Mouse (Mus musculus): ENCODE data around the gene Cd248. TPM values are rescaled to one million over a fixed set of nuclear protein-coding genes. Genes with fewer than 3 reads are reported as not detected.

The Cd248 gene
- 4.1 and 7.1 TPM in 2 replicates for polyA plus RNA-seq (2015; fragmentation: Nextera tagmentation; extraction: Ambion mirVana)

DNA sequence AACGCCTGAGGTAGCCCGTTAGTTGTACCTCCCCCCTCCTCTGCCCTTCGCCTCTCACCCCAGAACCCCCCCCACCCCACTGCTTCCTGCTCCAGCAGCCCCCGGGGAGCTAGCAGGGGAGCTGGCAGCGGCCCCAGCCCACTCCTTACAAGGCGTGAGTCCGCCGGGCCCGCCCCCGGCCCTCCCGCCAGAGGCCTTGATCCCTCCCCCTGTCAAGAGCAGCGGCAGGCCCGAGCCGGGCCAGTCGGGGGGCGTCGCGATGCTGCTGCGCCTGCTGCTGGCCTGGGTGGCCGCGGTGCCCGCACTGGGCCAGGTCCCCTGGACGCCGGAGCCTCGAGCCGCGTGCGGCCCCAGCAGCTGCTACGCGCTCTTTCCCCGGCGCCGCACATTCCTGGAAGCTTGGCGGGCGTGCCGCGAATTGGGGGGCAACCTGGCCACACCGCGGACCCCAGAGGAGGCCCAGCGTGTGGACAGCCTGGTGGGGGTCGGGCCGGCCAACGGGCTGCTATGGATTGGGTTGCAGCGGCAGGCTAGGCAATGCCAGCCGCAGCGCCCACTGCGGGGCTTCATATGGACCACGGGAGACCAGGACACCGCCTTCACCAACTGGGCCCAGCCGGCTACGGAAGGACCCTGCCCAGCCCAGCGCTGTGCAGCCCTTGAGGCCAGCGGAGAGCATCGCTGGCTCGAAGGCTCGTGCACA is at the start of gene Cd248:
TSS of gene Cd248 (plus strand) at position 212 of the 703 bp plus-strand sequence.
- DNase-seq (ENCODE audit: low spot score) = no peak

DNA sequence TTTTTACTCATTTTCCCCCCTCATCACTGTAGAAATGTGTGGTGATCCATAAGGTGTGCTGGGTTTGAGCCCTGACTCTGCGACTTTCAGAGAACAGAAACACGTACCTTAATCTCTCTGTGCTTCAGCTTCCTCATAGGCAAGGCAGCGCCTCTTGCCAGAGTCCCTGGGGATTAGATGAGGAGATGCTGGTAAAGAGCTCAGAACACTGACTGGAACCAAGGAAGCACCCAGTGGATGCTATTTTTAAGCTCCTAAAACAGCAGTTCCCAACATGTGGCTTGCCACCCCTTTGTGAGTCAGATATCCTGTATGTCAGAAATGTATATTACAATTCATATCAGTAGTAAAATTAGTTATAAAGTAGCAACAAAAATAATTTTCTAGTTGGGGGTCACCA is 49.7 kb upstream of the Cd248 start:
- DNase-seq (ENCODE audit: low spot score) = no peak

DNA sequence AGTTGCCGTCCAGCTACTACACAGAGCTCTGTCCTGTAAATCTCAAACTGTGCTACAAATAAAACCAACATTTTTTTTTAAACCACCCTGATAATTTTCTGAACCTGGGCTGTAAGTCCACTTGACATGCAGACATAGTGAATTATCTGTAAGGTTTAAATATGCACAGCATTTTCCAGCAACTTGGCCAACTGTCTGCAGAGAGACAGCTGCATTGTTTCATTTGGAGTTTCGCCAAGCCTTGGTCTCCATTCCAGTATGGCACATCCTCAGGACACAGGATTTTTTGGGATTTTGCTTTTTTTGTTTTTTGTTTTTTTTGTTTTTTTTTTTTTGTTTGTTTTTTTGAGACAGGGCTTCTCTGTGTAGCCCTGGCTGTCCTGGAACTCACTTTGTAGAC is 46.5 kb upstream of the Cd248 start:
- DNase-seq (ENCODE audit: low spot score) = no peak

DNA sequence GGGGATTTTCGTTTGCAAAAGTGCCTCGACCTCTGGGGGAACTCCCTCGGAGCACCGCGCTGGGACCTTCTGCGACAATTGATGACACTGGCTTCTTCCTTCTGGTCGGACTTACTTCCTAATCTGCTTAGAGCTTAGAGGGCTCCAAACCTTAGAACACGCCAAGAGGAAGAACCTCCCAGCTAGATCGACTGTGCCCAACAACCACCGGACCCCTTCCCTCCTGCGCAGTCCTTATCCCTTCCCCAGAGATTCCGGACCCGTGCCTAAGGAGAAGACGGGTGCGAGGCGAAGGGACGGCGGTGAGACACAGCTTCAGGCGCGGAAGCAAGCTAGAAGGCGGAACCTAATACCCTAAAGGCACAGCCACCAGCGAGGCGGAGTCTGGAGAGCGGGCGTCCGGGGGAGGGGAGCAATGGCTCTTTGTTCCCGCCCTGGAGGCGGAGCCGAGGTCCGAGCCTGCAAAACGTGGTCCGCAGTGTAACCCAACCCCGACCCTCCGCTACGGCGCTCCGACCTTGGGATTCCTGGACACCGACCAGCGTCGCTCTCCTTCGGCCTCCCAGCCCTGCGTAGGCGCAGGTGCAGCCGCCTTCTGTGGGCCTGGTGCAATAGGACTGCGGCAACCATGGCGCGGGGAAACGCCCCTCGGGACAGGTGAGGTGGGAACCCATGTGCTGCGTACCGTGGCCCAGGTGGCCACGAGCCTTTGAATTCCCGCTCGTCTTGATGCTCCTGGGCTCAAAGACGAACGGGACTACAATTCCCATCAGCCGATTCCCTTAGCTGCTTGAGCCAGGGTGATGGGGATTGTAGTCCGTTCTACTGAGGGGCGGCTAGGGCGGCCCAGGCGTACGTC is 44.0 kb upstream of the Cd248 start, which contains the start of gene Slc29a2:
TSS of gene Slc29a2 (plus strand) at position 240 of the 859 bp plus-strand sequence.
- DNase-seq (ENCODE audit: low spot score) = peak; percentile 78

DNA sequence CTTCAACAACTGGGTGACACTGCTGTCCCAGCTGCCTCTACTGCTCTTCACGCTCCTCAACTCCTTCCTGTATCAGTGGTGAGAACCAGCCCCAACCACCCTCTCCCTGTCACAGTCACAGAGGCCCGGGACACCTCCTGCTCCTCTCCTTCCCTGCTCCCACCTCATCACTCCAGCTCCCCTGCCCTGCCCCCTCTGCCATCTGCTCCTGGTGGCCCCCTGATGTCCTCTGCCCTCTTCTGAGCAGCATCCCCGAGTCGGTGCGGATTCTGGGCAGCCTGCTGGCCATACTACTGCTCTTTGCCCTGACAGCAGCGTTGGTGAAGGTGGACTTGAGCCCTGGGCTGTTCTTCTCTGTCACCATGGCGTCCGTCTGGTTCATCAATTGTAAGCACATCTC is 41.8 kb upstream of the Cd248 start:
- DNase-seq (ENCODE audit: low spot score) = no peak

DNA sequence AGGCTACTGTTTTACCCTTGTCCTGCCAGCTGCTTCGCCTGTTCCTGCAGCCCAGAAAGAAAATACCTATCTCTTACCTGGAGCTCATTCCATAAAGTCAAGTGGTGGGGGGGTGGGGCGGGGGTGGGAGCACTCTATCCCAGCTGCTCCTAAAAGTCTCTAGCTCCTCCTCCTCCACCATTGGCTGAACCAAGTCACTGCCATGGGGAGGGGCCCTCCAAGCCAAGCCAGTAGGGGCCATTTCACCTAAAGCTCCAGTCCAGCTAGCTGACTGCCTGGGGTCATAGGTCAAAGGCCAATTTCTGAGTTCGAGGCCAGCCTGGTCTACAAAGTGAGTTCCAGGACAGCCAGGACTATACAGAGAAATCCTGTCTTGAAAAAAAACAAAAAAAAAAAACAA is 35.2 kb upstream of the Cd248 start:
- DNase-seq (ENCODE audit: low spot score) = no peak

DNA sequence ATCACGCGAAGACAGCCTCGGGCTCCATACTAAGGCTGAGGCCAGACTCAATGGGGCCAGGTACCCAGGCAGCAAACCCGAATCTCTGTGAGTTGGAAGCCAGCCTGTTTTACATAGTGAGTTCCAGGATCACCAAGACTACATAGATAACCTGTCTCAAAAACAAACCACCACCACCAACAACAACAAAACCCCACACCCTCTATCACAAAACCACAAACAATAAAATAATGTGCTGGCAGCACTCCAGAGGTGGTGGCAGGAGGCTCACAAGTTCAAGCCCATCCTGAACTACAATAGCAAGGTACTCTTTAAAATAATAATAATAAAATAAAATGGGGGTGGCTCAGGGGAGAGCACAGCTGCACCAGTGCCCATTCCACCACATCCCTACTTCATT is 31.3 kb upstream of the Cd248 start:
- no peak for DNase-seq (ENCODE audit: low spot score)

DNA sequence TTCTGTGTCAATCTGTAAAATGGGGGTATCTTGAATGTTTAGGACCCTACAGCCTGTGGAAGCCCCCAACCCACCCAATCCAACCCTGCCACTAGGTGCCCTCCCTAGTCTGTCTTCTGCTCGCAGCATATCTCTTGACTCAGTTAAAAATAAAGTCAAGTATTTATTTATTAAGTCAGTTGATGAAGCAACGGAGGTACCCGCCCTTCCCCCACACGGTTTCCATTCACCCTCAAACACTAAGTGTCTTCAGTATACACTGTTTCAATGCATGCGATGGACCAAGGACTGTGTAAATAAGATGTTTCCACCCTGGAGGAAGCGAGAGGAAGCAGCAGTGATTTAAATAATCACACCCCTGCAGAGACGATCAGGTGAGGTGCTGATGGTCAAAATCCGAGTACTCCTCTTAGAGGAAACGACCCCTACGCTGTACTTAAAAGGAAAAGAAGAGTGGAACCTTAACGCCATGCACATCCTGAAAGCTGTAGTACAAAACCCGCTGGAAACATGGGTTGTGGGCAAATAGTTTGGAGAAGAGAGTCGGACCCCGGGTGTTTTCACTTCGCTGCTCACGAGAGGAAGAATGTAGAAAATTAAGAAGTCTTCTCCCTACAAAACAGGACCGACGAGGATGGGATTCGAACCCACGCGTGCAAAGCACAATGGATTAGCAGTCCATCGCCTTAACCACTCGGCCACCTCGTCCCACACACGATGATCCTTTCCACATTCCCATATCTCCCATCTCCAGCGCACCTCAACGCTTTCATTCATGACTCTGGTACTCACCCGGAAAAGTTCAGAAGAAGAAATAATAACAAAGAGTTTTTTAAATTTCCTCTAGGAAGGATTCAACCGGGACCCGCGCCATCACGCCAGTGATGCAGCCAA is 30.0 kb upstream of the Cd248 start:
- peak; percentile 44 for DNase-seq (ENCODE audit: low spot score)

DNA sequence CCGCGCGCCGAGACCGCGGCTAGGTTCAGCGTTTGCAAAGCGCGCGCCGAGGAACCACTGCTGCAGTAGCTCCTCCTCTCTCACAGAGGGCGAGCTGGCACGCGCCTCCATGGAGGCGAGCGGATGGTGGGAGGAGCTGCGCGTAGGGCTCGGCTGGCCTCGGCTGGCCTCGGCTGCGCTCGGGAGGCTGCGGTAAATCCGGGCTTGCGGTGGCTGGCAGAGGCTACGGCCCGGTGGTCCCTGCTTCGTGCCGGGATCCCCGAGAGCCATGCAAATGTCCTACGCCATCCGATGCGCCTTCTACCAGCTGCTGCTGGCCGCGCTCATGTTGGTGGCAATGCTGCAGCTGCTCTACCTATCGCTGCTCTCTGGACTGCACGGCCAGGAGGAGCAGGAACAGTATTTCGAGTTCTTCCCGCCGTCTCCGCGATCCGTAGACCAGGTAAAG is 29.1 kb upstream of the Cd248 start, which contains the start of the genes B4gat1 and AC124502.3:
TSS of gene B4gat1 (plus strand) at position 118 of the 448 bp plus-strand sequence.
TSS of gene AC124502.3 (plus strand) at position 183 of the 448 bp plus-strand sequence.
- peak; percentile 91 for DNase-seq (ENCODE audit: low spot score)

DNA sequence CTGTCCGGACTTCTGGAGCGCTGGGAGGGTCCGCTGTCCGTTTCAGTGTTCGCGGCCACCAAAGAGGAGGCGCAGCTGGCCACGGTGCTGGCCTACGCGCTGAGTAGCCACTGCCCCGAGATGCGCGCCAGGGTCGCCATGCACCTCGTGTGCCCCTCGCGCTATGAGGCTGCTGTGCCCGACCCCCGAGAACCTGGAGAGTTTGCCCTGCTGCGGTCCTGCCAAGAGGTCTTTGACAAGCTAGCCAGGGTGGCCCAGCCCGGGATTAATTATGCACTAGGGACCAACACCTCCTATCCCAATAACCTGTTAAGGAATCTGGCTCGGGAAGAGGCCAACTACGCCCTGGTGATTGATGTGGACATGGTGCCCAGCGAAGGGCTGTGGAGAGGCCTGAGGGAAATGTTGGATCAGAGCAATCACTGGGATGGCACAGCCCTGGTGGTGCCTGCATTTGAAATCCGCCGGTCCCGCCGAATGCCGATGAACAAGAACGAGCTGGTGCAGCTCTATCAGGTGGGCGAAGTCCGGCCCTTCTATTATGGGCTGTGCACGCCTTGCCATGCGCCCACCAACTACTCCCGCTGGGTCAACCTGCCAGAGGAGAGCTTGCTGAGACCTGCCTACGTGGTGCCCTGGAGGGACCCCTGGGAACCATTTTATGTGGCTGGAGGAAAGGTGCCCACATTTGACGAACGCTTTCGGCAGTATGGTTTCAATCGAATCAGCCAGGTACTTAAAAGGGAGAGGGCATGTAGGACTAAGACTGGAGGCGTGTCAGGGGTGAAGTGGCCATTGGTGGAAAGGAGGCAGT is 28.4 kb upstream of the Cd248 start:
- DNase-seq (ENCODE audit: low spot score) = no peak

DNA sequence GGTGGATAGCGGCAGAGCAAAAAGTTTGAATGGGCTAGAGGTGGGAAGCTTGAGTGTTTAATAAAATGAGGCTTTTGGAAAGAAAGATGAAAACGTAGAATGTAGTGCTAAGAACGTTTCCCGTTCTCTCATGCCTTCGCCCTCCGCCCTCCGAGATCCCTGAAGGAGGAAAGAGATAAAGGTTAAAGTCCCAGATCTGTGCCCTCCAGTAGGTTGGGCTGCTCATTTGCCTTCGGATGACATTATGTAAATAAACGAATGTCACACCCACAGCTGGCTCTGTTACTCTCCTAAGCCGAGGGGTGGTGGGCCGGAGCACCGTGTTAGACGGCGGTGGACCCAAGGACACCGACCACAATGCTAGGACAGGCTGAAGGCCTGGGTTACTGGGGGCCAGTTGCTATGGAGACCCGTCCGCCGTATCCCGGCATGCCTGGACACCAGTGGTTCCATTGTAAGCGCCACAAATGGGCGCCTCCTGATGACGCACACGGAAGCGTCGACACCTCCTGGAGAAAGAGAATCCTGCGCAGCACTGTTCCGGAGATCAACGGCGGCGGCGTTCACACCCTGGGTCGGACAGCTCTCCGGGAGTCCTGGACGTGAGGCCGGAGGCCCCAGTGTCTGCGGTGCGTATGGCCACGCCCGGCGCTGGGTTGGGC is 26.9 kb upstream of the Cd248 start, which contains the start of gene Brms1:
TSS of gene Brms1 (plus strand) at position 493 of the 662 bp plus-strand sequence.
- peak; percentile 89 for DNase-seq (ENCODE audit: low spot score)

DNA sequence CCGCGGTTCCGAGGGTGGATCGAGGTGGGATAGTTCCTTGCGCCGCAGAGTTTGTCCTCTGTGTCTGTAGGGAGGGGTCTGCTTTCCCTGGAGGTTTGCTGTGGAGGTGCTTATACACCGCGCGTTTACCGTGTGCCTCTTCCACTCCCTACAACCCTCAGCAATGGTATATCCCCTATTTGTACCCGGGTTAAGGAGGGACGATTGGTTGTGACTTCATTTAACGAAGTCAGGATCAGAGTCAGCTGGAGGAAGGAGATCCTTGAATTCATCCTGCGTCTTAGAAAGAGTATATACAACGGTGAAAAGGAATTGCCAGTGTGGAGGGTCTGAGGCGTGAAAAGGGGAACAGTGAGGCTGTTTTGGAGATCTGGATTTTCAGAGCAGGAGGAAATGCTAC is 26.3 kb upstream of the Cd248 start:
- DNase-seq (ENCODE audit: low spot score) = peak; percentile 23

DNA sequence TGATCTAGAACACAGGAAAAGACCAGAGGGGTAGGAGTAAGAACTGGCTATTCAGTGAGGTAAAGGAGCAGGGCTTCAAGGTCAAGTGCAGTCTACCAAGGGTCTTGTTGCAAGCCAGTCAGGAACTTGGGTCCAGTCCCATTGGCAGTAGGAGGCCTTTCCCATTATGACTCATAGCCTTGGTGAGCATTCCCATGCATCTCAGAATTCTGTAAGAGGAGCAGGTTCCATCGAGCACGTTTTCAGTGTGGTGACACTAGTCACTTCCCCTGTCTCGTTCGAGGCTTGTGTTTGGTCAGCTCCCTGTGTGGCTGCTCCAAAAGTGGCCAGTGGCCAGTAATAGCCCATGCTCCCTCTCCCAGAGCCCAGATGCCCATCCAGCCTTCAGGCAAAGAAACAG is 22.3 kb upstream of the Cd248 start:
- DNase-seq (ENCODE audit: low spot score) = no peak

DNA sequence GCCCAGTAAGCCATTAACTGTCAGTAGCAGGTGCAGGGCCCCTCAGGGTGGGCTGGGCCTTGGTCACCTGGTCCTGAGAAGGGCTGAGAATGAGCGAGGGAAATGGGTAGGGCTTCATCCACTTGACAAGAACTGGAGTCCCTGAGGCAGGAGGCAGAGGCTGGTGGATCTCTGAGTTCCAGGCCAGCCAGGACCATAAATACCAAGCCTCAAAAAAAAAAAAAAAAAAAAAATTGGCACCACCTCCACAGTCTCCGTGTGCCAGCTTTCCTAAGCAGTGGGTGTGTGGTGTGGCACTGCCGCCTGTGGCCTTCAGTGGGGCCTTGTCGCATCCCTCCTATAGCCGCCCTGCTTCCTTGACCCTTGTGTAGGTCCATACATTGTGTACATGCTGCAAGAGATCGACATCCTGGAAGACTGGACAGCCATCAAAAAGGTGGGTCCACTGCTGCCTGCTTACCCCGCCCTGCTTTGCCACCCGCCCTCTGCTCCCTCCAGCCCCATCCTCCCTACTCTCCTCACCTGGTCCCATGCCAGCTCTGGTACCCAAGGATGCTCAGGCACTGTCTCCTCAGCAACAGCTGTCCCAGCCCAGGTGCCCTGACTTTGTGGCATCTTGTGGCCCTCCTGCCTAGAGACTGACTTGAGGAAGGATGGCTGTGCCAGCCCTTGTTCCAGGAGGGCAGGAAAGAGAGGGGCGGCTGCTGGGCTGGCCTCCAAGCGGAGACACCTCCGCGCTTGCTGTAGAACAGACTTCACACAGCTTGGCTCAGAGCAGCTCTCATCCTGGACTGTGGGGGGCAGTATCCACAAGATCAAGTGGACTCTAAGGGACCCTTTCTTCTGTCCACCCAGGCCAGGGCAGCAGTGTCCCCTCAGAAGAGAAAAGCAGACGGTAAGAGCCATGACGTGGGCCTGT is 19.5 kb upstream of the Cd248 start:
- no peak for DNase-seq (ENCODE audit: low spot score)

DNA sequence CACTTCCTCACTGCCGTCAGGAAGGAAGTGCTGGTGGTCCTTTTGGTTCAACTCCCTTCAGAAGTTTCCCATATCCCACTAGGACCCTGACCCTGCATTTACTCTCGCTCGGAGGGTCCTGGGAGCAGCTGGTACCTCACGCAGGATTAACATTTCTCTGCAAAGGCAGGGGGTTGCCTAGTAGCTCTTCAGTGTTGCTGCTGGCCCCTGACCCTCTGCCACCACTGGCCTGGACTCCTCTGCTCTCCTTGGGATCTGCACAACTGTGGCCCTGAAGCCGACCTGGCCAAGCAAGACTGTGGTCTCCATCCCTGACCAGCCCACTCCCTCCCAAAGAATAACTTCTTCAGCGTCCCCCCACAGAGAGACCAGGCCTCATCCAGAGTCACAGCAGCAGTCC is 18.6 kb upstream of the Cd248 start:
- no peak for DNase-seq (ENCODE audit: low spot score)

DNA sequence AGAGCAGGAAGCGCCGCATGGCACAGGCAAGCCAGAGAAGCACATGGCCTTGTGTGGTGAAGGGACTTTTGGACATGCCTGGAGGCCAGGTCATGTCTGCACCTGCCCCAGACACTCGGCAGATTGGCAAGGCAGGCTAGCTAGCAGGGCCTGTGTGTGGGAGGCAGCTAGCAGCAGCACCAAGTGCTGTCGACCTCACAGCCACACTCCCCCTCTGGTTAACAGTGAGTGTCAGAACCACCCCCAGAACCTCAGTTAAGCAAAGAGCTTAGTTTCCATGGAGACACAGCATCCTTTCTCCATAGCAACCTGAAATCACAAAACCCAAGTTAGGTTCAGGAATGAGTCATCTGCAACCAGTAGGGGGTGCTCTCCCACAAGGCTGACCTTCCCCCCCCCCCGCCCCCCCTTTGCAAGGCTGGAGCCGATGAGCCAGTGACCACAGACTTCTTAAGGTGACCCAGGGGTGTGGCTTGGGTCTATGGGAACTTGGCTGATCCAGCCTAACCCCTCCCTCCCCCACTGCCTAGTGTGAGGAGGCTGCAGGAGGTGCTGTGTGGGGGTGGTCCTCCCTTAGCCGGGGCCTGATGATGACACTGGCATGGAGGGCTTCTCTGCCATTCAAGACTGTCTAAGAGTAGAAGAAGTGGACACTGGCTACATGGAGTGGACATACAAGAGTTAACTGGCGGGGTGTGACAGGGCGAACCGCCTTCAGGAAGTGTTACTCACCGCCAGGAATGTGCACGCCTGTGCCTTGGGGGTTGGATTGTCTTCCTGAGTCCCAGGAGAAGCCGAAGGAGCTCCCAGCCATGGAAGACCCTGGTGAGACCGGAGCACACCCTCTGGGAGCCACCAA is 17.6 kb upstream of the Cd248 start, which contains the start of gene Rin1:
TSS of gene Rin1 (plus strand) at position 435 of the 859 bp plus-strand sequence.
- no peak for DNase-seq (ENCODE audit: low spot score)

DNA sequence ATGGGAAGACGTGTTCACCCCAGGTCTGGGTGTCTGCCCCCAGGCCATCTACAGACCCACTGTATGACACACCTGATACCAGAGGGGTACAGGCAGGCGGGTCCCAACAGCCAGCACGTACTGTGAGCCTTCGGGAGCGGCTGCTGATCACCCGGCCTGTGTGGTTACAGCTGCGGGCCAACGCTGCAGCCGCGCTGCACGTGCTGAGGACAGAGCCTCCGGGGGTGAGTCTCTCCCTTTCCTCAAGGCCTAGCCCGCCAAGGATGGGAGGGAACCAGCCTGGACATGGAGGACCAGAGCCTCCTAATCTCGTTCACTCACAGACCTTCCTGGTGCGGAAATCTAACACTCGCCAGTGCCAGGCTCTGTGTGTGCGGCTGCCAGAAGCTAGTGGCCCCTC is 16.8 kb upstream of the Cd248 start:
- DNase-seq (ENCODE audit: low spot score) = no peak

DNA sequence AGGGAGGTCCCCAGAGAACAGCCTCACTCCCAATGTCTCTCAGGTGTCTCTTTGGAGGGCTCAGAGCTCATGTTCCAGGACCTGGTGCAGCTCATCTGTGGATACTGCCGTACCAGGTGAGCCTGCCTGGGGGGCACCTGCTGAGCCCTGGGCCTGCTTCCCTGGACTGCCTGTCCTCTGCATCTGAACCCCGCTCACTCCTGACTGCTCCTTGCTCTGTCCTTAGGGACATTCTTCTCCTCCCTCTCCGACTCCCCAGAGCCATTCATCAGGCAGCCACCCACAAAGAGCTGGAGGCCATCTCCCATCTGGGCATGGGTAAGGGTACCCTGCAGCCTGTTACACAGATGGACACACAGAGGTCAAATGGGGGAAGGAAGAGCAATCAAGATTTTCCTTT is 16.4 kb upstream of the Cd248 start:
- no peak for DNase-seq (ENCODE audit: low spot score)

Data from thymus, postnatal 0 days (tissue).